In the genomic region with DNA sequence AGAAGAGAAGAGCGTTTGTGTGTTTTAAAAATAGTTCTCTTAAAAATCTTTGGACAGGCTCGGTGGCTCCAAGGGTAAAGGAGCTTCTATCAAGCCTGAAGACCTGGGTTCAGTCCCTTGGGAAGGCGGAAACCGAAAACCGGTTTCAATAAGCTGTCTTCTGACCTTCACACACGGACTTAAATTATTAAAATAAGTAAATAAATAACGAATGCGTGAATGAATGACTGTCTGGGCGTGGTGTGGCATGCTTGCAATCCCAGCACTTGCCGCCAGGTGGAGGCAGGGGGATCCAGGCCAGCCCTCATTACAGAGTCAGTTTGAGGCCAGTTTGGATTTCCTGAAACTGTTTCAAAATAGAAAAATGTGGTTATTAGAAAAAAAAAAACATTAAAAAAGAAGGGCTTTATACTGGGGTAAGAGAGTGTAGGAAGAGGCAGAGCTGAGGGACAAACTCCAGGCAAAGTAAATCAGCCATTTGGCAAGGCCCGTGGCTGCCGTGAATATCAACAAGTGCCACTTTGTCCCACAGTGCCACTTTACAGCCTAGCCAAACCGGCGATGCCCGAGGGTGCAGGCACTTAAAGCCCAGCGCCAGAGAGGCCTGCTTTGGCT, we compare ENCODE assay signal across 8 mouse cellular contexts. TPM values are rescaled to one million over a fixed set of nuclear protein-coding genes. Genes with fewer than 3 reads are reported as not detected.
DNase-seq lines count a peak whose midpoint lies in the region; ATAC-seq and TF ChIP-seq lines count a peak whose summit lies in the region.

No protein-coding gene starts in this region.

- H3K36me3 ChIP-seq in E14TG2a.4 (ENCODE audit: insufficient read depth, low read length): peaks cover 19% of the 10 kb centered on the region
- H3K36me3 ChIP-seq in forebrain, embryonic 12.5 days (replicated peaks): peaks cover 17% of the 10 kb centered on the region
- H3K36me3 ChIP-seq in heart, postnatal 0 days (replicated peaks; ENCODE audit: control insufficient read depth, insufficient read depth, low read length): no peaks in the 10 kb centered on the region
- H3K36me3 ChIP-seq in liver, embryonic 16.5 days (ENCODE audit: control insufficient read depth, insufficient read depth): no peaks in the 10 kb centered on the region
- peaks cover 5% of the 10 kb centered on the region; the same call in 1 of the 2 replicates for H3K36me3 ChIP-seq in neural tube, embryonic 12.5 days

- peaks cover 32% of the 10 kb centered on the region for H3K4me1 ChIP-seq in E14TG2a.4 (replicated peaks; ENCODE audit: low read depth, low read length)
- H3K4me1 ChIP-seq in forebrain, embryonic 12.5 days: peaks cover 10% of the 10 kb centered on the region
- peaks cover 8% of the 10 kb centered on the region; the same call in 1 of the 2 replicates for H3K4me1 ChIP-seq in heart, postnatal 0 days (ENCODE audit: control insufficient read depth, insufficient read depth)
- H3K4me1 ChIP-seq in liver, embryonic 16.5 days (ENCODE audit: control insufficient read depth, low read depth, low read length): peaks cover 9% of the 10 kb centered on the region
- H3K4me1 ChIP-seq in neural tube, embryonic 12.5 days: 0 out of 2 replicates have a peak, but pooled peaks cover 4% of the 10 kb centered on the region

- H3K9me3 ChIP-seq in E14TG2a.4 (ENCODE audit: low read length): no peaks in the 10 kb centered on the region
- no peaks in the 10 kb centered on the region for H3K9me3 ChIP-seq in forebrain, embryonic 12.5 days
- H3K9me3 ChIP-seq in heart, postnatal 0 days (replicated peaks; ENCODE audit: control insufficient read depth, low read length): no peaks in the 10 kb centered on the region
- H3K9me3 ChIP-seq in liver, embryonic 16.5 days (replicated peaks; ENCODE audit: control insufficient read depth, low read length): no peaks in the 10 kb centered on the region
- no peaks in the 10 kb centered on the region for H3K9me3 ChIP-seq in neural tube, embryonic 12.5 days

- H3K4me3 ChIP-seq in E14TG2a.4 (replicated peaks; ENCODE audit: low read length): peak overlapping the region; percentile 70
- peak overlapping the region; percentile 50 for H3K4me3 ChIP-seq in forebrain, embryonic 12.5 days (replicated peaks)
- H3K4me3 ChIP-seq in heart, postnatal 0 days (ENCODE audit: low read depth, low read length): peak overlapping the region; percentile 50
- peak overlapping the region; percentile 70 for H3K4me3 ChIP-seq in liver, embryonic 16.5 days (ENCODE audit: low read depth, low read length)
- peak overlapping the region; percentile 40 for H3K4me3 ChIP-seq in neural tube, embryonic 12.5 days

- WGBS in forebrain, embryonic 12.5 days: 5% methylated on average over 16 of the region's 16 CpGs
- WGBS in heart, postnatal 0 days: 2% methylated on average over 16 of the region's 16 CpGs
- 2% methylated on average over 16 of the region's 16 CpGs for WGBS in liver, embryonic 16.5 days (ENCODE audit: insufficient replicate concordance)
- 2% methylated on average over 16 of the region's 16 CpGs for WGBS in neural tube, embryonic 12.5 days

- DNase-seq in c-Kit-positive CD71-positive TER-119-positive erythroid progenitor cells, embryonic 14.5 days (ENCODE audit: low spot score): peak; percentile 79
- peak; percentile 79 for DNase-seq in heart, postnatal 0 days (ENCODE audit: low spot score)
- peak; percentile 83 to 94 for DNase-seq in kidney, postnatal 36 days
- peak; percentile 32 to 57 for DNase-seq in thymus, adult 18-20 months

- peak overlapping the region; percentile 85 for H3K4me2 ChIP-seq in forebrain, embryonic 12.5 days
- peak overlapping the region; percentile 84 for H3K4me2 ChIP-seq in heart, postnatal 0 days (ENCODE audit: low read depth, low read length)
- H3K4me2 ChIP-seq in liver, embryonic 16.5 days (ENCODE audit: low read depth, low read length): peak overlapping the region; percentile 96
- peak overlapping the region; percentile 83 for H3K4me2 ChIP-seq in neural tube, embryonic 12.5 days (replicated peaks)

- H3K27me3 ChIP-seq in E14TG2a.4 (ENCODE audit: insufficient read depth, low read length): no peaks in the 10 kb centered on the region
- H3K27me3 ChIP-seq in forebrain, embryonic 12.5 days: no peaks in the 10 kb centered on the region
- H3K27me3 ChIP-seq in heart, postnatal 0 days (ENCODE audit: control insufficient read depth, insufficient read depth, low read length): no peaks in the 10 kb centered on the region
- no peaks in the 10 kb centered on the region for H3K27me3 ChIP-seq in liver, embryonic 16.5 days (ENCODE audit: control insufficient read depth, insufficient read depth, low read depth, low read length)
- H3K27me3 ChIP-seq in neural tube, embryonic 12.5 days (replicated peaks): no peaks in the 10 kb centered on the region

- ATAC-seq in forebrain, embryonic 12.5 days (ENCODE audit: low FRiP score): peak; percentile 52
- ATAC-seq in heart, postnatal 0 days (ENCODE audit: insufficient read depth, low read depth): peak; percentile 72
- peak; percentile 47 for ATAC-seq in liver, embryonic 16.5 days (ENCODE audit: low read depth)
- peak; percentile 71 for ATAC-seq in neural tube, embryonic 12.5 days (ENCODE audit: low FRiP score, low read depth)

- TF ChIP-seq EP300 in heart, postnatal 0 days (IDR thresholded peaks at IDR 0.05; ENCODE audit: low read depth): no peak

- H3K27ac ChIP-seq in forebrain, embryonic 12.5 days: peak overlapping the region; percentile 65; the same call in 1 of the 2 replicates
- peak overlapping the region; percentile 80 for H3K27ac ChIP-seq in heart, postnatal 0 days (ENCODE audit: low read depth)
- H3K27ac ChIP-seq in liver, embryonic 16.5 days (ENCODE audit: low read length): peak overlapping the region; percentile 84
- peak overlapping the region; percentile 60; the same call in 1 of the 2 replicates for H3K27ac ChIP-seq in neural tube, embryonic 12.5 days

- H3K9ac ChIP-seq in forebrain, embryonic 12.5 days: peak overlapping the region; percentile 54
- peak overlapping the region; percentile 52 for H3K9ac ChIP-seq in heart, postnatal 0 days (replicated peaks; ENCODE audit: low read depth, low read length)
- H3K9ac ChIP-seq in liver, embryonic 16.5 days (ENCODE audit: low read depth, low read length): peak overlapping the region; percentile 58
- peak overlapping the region; percentile 58 for H3K9ac ChIP-seq in neural tube, embryonic 12.5 days

- TF ChIP-seq CTCF in E14TG2a.4 (conservative IDR thresholded peaks at IDR 0.05; ENCODE audit: low read length): peak; percentile 99
- TF ChIP-seq CTCF in heart, postnatal 0 days (IDR thresholded peaks at IDR 0.05; ENCODE audit: low read depth): peak; percentile 84

RNA-seq across cellular contexts. Expression of a gene that starts 38.9 kb away (rescaled TPM):
- polyA plus RNA-seq in forebrain, embryonic 12.5 days (2016; fragmentation: Nextera tagmentation; extraction: Ambion mirVana): 3,508 and 3,592 TPM in 2 replicates
- total RNA-seq in heart, postnatal 0 days (2014; rRNA removed; ENCODE audit: low replicate concordance): 7,011 and 7,051 TPM in 2 replicates
- 2,146 and 2,221 TPM in 2 replicates for polyA plus RNA-seq in heart, postnatal 0 days (2015; fragmentation: Nextera tagmentation; extraction: Ambion mirVana)
- 1,873 and 1,994 TPM in 2 replicates for polyA plus RNA-seq in liver, embryonic 16.5 days (2015; fragmentation: Nextera tagmentation; extraction: Ambion mirVana)
- polyA plus RNA-seq in neural tube, embryonic 12.5 days (2016; fragmentation: Nextera tagmentation; extraction: Ambion mirVana): 3,212 and 3,225 TPM in 2 replicates

RNA-seq across cellular contexts. Expression of a gene that starts 60.0 kb away (rescaled TPM):
- polyA plus RNA-seq in forebrain, embryonic 12.5 days (2016; fragmentation: Nextera tagmentation; extraction: Ambion mirVana): 13.5 and 13.7 TPM in 2 replicates
- 6.3 and 13.4 TPM in 2 replicates for total RNA-seq in heart, postnatal 0 days (2014; rRNA removed; ENCODE audit: low replicate concordance)
- 7.3 and 8.0 TPM in 2 replicates for polyA plus RNA-seq in heart, postnatal 0 days (2015; fragmentation: Nextera tagmentation; extraction: Ambion mirVana)
- 4.8 and 5.8 TPM in 2 replicates for polyA plus RNA-seq in liver, embryonic 16.5 days (2015; fragmentation: Nextera tagmentation; extraction: Ambion mirVana)
- 15.1 and 15.9 TPM in 2 replicates for polyA plus RNA-seq in neural tube, embryonic 12.5 days (2016; fragmentation: Nextera tagmentation; extraction: Ambion mirVana)

Comparison
In these comparisons a context has a peak if more than half of its experiments do, and no peak if none do; other contexts are left out.
1. Peak in every context shown above with its lines: DNase-seq, ATAC-seq, H3K4me3 ChIP-seq and H3K27ac ChIP-seq.